Mouse (Mus musculus) forelimb bud, embryonic 11.5 days (tissue): ENCODE measurements at regions not wholly inside any gene's neighbourhood (a gene's known extent, or its start where the extent isn't known, plus 50 kb on each side); places are given as distances from the start of the nearest gene placed in this dataset.

Experiments
- DNase-seq: peaks from one replicate; pipeline ENCODE4 v3.0.0-alpha.2; 2012; ENCODE audit warnings: low read depth, low spot score

GRCm38 (mm10) chr6:117237096-117237495 is 68.8 kb downstream of the Cxcl12 start:
- no peak for DNase-seq

GRCm38 (mm10) chr6:117241206-117241605 is 72.9 kb downstream of the Cxcl12 start:
- no peak for DNase-seq

- DNase-seq: no peak
Measured at GRCm38 (mm10) chr6:117245398-117245797, 77.1 kb downstream of the Cxcl12 start.

- DNase-seq: no peak
Measured at GRCm38 (mm10) chr6:117245849-117246248, 77.5 kb downstream of the Cxcl12 start.

- DNase-seq: no peak
Measured at GRCm38 (mm10) chr6:117249230-117249921, 81.0 kb downstream of the Cxcl12 start.

GRCm38 (mm10) chr6:117250051-117250450 is 81.7 kb downstream of the Cxcl12 start:
- DNase-seq: no peak

- DNase-seq: no peak
Measured at GRCm38 (mm10) chr6:117251383-117251925, 83.1 kb downstream of the Cxcl12 start.

GRCm38 (mm10) chr6:117252361-117252760 is 84.0 kb downstream of the Cxcl12 start:
- no peak for DNase-seq

GRCm38 (mm10) chr6:117253036-117253435 is 84.7 kb downstream of the Cxcl12 start:
- DNase-seq: no peak

GRCm38 (mm10) chr6:117253586-117254330 is 85.4 kb downstream of the Cxcl12 start:
- DNase-seq: no peak

- DNase-seq: no peak
Measured at GRCm38 (mm10) chr6:117254620-117255228, 86.4 kb downstream of the Cxcl12 start.

- no peak for DNase-seq
Measured at GRCm38 (mm10) chr6:117255399-117256098, 87.2 kb downstream of the Cxcl12 start.

GRCm38 (mm10) chr6:117256099-117256471 is 87.8 kb downstream of the Cxcl12 start:
- DNase-seq: no peak

- no peak for DNase-seq
Measured at GRCm38 (mm10) chr6:117257591-117257990, 89.3 kb downstream of the Cxcl12 start.

- no peak for DNase-seq
Measured at GRCm38 (mm10) chr6:117267906-117268305, 99.6 kb downstream of the Cxcl12 start.

GRCm38 (mm10) chr6:117268376-117268775 is 100.0 kb downstream of the Cxcl12 start:
- no peak for DNase-seq

GRCm38 (mm10) chr6:117270261-117270660 is 101.9 kb downstream of the Cxcl12 start:
- no peak for DNase-seq

- no peak for DNase-seq
Measured at GRCm38 (mm10) chr6:117271562-117272226, 103.4 kb downstream of the Cxcl12 start.

GRCm38 (mm10) chr6:117272227-117272955 is 104.1 kb downstream of the Cxcl12 start:
- DNase-seq: no peak

- no peak for DNase-seq
Measured at GRCm38 (mm10) chr6:117275915-117276314, 107.6 kb downstream of the Cxcl12 start.

GRCm38 (mm10) chr6:117276850-117277249 is 108.5 kb downstream of the Cxcl12 start:
- DNase-seq: no peak
